Mouse (Mus musculus): Measurements from ENCODE around the gene Gm20441.

GRCm38 (mm10) chr10:75794880-75795279, 14.1 kb upstream of the Gm20441 start:
- TF ChIP-seq GATA1 (IDR thresholded peaks at IDR 0.05; ENCODE audit: borderline replicate concordance, low read length), result no peak
- TF ChIP-seq FLI1 (IDR thresholded peaks at IDR 0.05; ENCODE audit: low read length), result no peak
